Mouse (Mus musculus) cerebellum, adult 2 months (tissue): Measurements from ENCODE around the gene Gm21560. TPM values are rescaled to one million over a fixed set of nuclear protein-coding genes. Genes with fewer than 3 reads are reported as not detected.
"Not testable (repeated sequence)": the region's sequence is repeated elsewhere in the genome, so short reads cannot be mapped to it uniquely, and the experiment has no call there.

Source experiments
- DNase-seq, 2 experiments: peaks; one replicate each; pipeline ENCODE4 v3.0.0; 2021
- H3K27ac ChIP-seq: fragments of 200-500 bp; 2 replicates; pipeline ENCODE4 v1.5.1; 2012; ENCODE audit warnings: low read length, control low read depth, inconsistent platforms; ENCODE audit not compliant: insufficient read depth
- H3K27me3 ChIP-seq: fragments of 200-500 bp; 2 replicates; pipeline ENCODE4 v1.6.1; 2012; ENCODE audit warnings: inconsistent platforms, mild to moderate bottlenecking, low read length, moderate library complexity; ENCODE audit not compliant: control insufficient read depth, insufficient read depth
- H3K4me1 ChIP-seq: fragments of 200-500 bp; 2 replicates; pipeline ENCODE4 v1.6.1; 2011; ENCODE audit warnings: low read length; ENCODE audit not compliant: control insufficient read depth, insufficient read depth
- H3K4me3 ChIP-seq: fragments of 200-500 bp; replicated peaks from 2 replicates; pipeline ENCODE3; 2011; ENCODE audit warnings: mild to moderate bottlenecking, low read depth, low read length, control low read depth; ENCODE audit not compliant: insufficient read depth
- WGBS: fragments of 180-500 bp; shearing (Covaris S2); methylation state at CpG from one replicate; pipeline ENCODE4 v1.1.7; 2018; 5-methylcytosine and 5-hydroxymethylcytosine counted together
- polyA plus RNA-seq: library from polyadenylated mRNA; depleted of rRNA; stranded (reverse); fragments of >200 nt; gene quantifications from 2 replicates; pipeline ENCODE4 v1.2.3, GENCODE M21; 2012; rRNA removed

The Gm21560 gene
- polyA plus RNA-seq: not detected in 2 replicates

DNA sequence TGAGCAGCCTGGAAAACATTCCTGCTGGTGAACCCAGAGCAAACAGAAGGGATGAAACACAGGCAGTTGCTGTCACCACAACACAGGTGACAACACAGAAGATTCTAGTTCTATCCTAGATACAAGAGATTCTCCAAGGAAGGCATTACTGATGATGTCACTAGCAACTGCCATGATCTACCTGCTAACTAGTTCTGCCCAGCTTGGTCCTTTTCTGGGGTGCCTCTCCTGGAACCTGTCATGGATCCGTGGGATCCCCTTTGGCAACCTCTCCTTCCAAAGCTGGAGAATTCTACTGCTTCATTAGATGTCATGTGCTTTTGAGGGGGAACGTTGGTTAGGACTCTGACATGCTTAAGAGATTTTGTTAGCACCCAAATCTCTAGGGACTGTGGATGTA lies at the start of gene Gm21560:
Gm21560 (minus strand) TSS at position 101 of the 400 bp plus-strand sequence.
- not testable (repeated sequence) for H3K4me1 ChIP-seq, H3K4me3 ChIP-seq, DNase-seq, H3K27me3 ChIP-seq, H3K27ac ChIP-seq
- WGBS: 63% methylated on average over 2 of the region's 2 CpGs

DNA sequence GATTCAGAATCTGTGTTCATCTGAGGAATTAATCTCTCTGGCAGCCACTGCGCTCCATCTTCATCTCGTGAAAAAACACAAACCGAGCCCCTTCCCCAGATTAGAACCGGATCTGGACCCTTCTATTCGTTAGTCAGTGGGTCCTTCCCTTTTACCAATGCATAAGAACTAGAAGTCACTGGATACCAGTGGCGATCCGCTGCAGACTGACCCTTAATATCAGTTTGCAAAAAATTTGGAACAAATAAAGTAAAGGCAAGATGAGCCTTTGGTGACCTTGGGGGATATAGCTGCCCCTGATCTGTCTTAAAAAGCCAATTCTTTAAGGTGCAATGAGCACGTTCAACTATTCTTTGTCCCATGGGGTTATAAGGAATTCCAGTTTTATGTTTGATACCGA lies 55.6 kb downstream of the Gm21560 start:
- H3K4me1 ChIP-seq, H3K4me3 ChIP-seq, DNase-seq, H3K27me3 ChIP-seq, H3K27ac ChIP-seq: not testable (repeated sequence)
- 81% methylated on average over 6 of the region's 9 CpGs for WGBS

DNA sequence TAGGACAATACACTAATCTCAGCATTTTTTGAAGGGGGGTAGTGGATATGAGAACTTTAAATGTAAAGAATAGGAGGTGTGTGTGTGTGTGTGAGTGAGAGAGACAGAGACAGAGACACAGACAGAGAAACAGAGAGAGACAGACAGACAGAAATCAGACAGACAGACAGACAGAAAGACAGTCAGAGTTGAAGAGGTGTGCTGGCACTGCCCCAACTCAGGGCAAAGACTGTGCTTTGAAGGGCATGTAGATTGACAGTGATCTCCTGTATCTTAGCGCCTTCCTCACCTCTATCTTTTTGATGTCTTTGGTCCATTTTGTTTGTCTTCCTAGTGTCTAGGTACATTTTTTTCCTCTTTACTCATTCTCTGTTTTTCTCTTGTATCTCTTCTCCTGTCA lies 58.0 kb downstream of the Gm21560 start:
- 100% methylated on average over 1 of the region's 1 CpGs for WGBS
- H3K27me3 ChIP-seq, H3K4me1 ChIP-seq, H3K4me3 ChIP-seq, H3K27ac ChIP-seq, DNase-seq: not testable (repeated sequence)

Other genes starting within 250 kb of the Gm21560 start
- not detected in 2 replicates for gene Gm3453, start 240.2 kb downstream of the Gm21560 start, polyA plus RNA-seq
- gene Gm6337, start 161.0 kb downstream of the Gm21560 start, polyA plus RNA-seq: not detected in 2 replicates
- gene Gm8206, start 125.3 kb downstream of the Gm21560 start, polyA plus RNA-seq: 0.57 and 1.0 TPM in 2 replicates
- gene Gm3468, start 110.6 kb downstream of the Gm21560 start, polyA plus RNA-seq: 2.1 and 2.7 TPM in 2 replicates
- not detected in 2 replicates for gene Gm3476, start 93.5 kb downstream of the Gm21560 start, polyA plus RNA-seq
- 0.32 and 0.33 TPM in 2 replicates for gene Gm3411, start 68.0 kb upstream of the Gm21560 start, polyA plus RNA-seq
- not detected in 2 replicates for gene Gm21103, start 85.6 kb upstream of the Gm21560 start, polyA plus RNA-seq
- not detected in 2 replicates for gene Gm3618, start 124.4 kb upstream of the Gm21560 start, polyA plus RNA-seq
- not detected in 2 replicates for gene Gm16440, start 171.0 kb upstream of the Gm21560 start, polyA plus RNA-seq
- gene Gm3591, start 193.2 kb upstream of the Gm21560 start, polyA plus RNA-seq: 0.17 and 0.52 TPM in 2 replicates
- gene Gm3594, start 225.3 kb upstream of the Gm21560 start, polyA plus RNA-seq: not detected in 2 replicates